ENCODE assay signal across 18 mouse cellular contexts in the genomic region with DNA sequence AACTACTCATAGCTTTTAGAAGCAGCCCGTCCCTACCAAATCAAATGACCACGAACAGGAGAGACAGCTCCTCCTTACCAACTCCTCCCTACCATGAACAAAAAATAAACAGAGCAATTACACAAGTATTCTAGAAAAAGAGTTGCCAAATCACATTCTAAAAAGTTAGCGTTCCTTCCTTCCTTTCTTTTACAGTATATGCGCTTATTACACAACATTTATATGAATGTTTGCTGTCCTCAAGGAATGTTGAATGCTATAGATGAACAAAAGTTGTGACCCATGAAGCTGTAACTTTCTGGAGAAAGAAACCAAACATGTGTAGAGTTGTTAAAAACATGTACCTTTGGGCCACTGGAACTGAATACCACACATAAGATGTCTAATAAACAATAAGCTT.
"Had no signal": no experiment of that assay in that cellular context is flagged by ENCODE, and none has a peak within 500 bp of the region (broad histone marks: within the 10 kb centered on the region; RNA-seq: fewer than 3 reads in every experiment).

No protein-coding gene starts in this region.

- H3K9ac ChIP-seq: limb, embryonic 13.5 days; liver, embryonic 12.5 days; liver, embryonic 15.5 days had no signal

- DNase-seq: kidney, postnatal 25 days; layer of hippocampus, adult 9-11 months; liver; lung, adult 18-20 months; midbrain, embryonic 14.5 days; right cerebral cortex, postnatal 14 days; right cerebral cortex, postnatal 4 days; thymus, adult 2 months; thymus, postnatal 14 days; thymus, postnatal 4 days had no signal

- H3K9me3 ChIP-seq: limb, embryonic 10.5 days; limb, embryonic 13.5 days; liver, embryonic 12.5 days; liver, embryonic 15.5 days had no signal

- H3K27me3 ChIP-seq: limb, embryonic 13.5 days; liver, embryonic 12.5 days; liver, embryonic 15.5 days had no signal

- H3K4me2 ChIP-seq: limb, embryonic 13.5 days; liver, embryonic 12.5 days; liver, embryonic 15.5 days; midbrain, embryonic 11.5 days had no signal

- H3K36me3 ChIP-seq: limb, embryonic 10.5 days; limb, embryonic 13.5 days; liver, embryonic 12.5 days; liver, embryonic 15.5 days had no signal

- ATAC-seq: liver, embryonic 12.5 days had no signal

- H3K4me3 ChIP-seq: layer of hippocampus, adult 2 months; limb, embryonic 10.5 days; limb, embryonic 13.5 days; liver, embryonic 12.5 days; liver, embryonic 15.5 days had no signal

- H3K27ac ChIP-seq: kidney, postnatal 0 days; layer of hippocampus, adult 2 months; limb, embryonic 10.5 days; limb, embryonic 13.5 days; liver, embryonic 12.5 days; liver, embryonic 15.5 days; stomach, postnatal 0 days had no signal

- H3K4me1 ChIP-seq: limb, embryonic 10.5 days; limb, embryonic 13.5 days; liver, embryonic 12.5 days; liver, embryonic 15.5 days had no signal
